Mouse (Mus musculus): ENCODE data around the gene Hecw1.

GRCm38 (mm10) chr13:14439540-14439939 is 83.5 kb downstream of the Hecw1 start:
- TF ChIP-seq POLR2A (IDR thresholded peaks at IDR 0.05; ENCODE audit: extremely low read depth, insufficient read depth, low read length) (no peak), CTCF (IDR thresholded peaks at IDR 0.05; ENCODE audit: low read depth, low read length) (no peak)
